In genomic region chr7:125887761-125888160, GRCm38 (mm10) we compare ENCODE assay signal across 15 mouse cellular contexts.
DNase-seq lines count a peak whose midpoint lies in the region; ATAC-seq and TF ChIP-seq lines count a peak whose summit lies in the region.
"Had no signal": no experiment of that assay in that cellular context is flagged by ENCODE, and none has a peak within 500 bp of the region (broad histone marks: within the 10 kb centered on the region; RNA-seq: fewer than 3 reads in every experiment).

No protein-coding gene starts in this region.

- no peak overlapping the region for H3K4me3 ChIP-seq in hindbrain, embryonic 15.5 days
- H3K4me3 ChIP-seq in hindbrain, embryonic 14.5 days (replicated peaks; ENCODE audit: low read length) = no peak overlapping the region
- no peak overlapping the region for H3K4me3 ChIP-seq in limb, embryonic 11.5 days (ENCODE audit: low read depth, low read length)
- no peak overlapping the region for H3K4me3 ChIP-seq in cerebellum, adult 2 months (replicated peaks; ENCODE audit: insufficient read depth, low read depth, low read length)
- H3K4me3 ChIP-seq: forebrain, embryonic 13.5 days; heart, embryonic 13.5 days; hindbrain, embryonic 13.5 days had no signal

- no peaks in the 10 kb centered on the region for H3K27me3 ChIP-seq in hindbrain, embryonic 15.5 days
- H3K27me3 ChIP-seq in hindbrain, embryonic 14.5 days (ENCODE audit: control insufficient read depth, insufficient read depth, low read length) = no peaks in the 10 kb centered on the region
- H3K27me3 ChIP-seq in limb, embryonic 11.5 days (ENCODE audit: control insufficient read depth, insufficient read depth, low read length) = no peaks in the 10 kb centered on the region
- no peaks in the 10 kb centered on the region for H3K27me3 ChIP-seq in cerebellum, adult 2 months (ENCODE audit: control insufficient read depth, insufficient read depth, low read length)
- H3K27me3 ChIP-seq: forebrain, embryonic 13.5 days; hindbrain, embryonic 13.5 days had no signal

- 91% methylated on average over 5 of the region's 5 CpGs for whole genome bisulfite sequencing in hindbrain, embryonic 15.5 days
- 94% methylated on average over 5 of the region's 5 CpGs for WGBS in hindbrain, embryonic 14.5 days
- WGBS in limb, embryonic 11.5 days = 87% methylated on average over 5 of the region's 5 CpGs
- 93% methylated on average over 5 of the region's 5 CpGs for WGBS in cerebellum, adult 2 months

- no peak overlapping the region for H3K9ac ChIP-seq in hindbrain, embryonic 15.5 days
- no peak overlapping the region for H3K9ac ChIP-seq in hindbrain, embryonic 14.5 days
- peak overlapping the region; percentile 24; the same call in 1 of the 2 replicates for H3K9ac ChIP-seq in limb, embryonic 11.5 days (ENCODE audit: low read length)
- H3K9ac ChIP-seq: forebrain, embryonic 13.5 days; forebrain, postnatal 0 days; heart, embryonic 13.5 days; hindbrain, embryonic 13.5 days had no signal

- no peak for TF ChIP-seq CTCF in cerebellum, adult 2 months (IDR thresholded peaks at IDR 0.05; ENCODE audit: borderline replicate concordance, insufficient read depth, low read depth, low read length)

- TF ChIP-seq POLR2A in cerebellum, adult 2 months (IDR thresholded peaks at IDR 0.05; ENCODE audit: borderline replicate concordance, insufficient read depth, low read length) = no peak

- no peak overlapping the region for H3K4me2 ChIP-seq in hindbrain, embryonic 15.5 days
- no peak overlapping the region for H3K4me2 ChIP-seq in hindbrain, embryonic 14.5 days (replicated peaks)
- no peak overlapping the region for H3K4me2 ChIP-seq in limb, embryonic 11.5 days (ENCODE audit: low read depth, severe bottlenecking)
- H3K4me2 ChIP-seq: forebrain, embryonic 13.5 days; heart, embryonic 13.5 days; hindbrain, embryonic 13.5 days had no signal

- DNase-seq in hindbrain, embryonic 14.5 days (ENCODE audit: low spot score) = no peak
- peak; percentile 58 for DNase-seq in right cerebral cortex, adult 18-20 months
- DNase-seq in right cerebral cortex, adult 2 months (ENCODE audit: low spot score in 2 of 2) = no peak
- no peak for DNase-seq in limb, embryonic 11.5 days (ENCODE audit: low spot score)
- DNase-seq in cerebellum, adult 2 months = no peak
- no peak for DNase-seq in kidney, adult 9 months
- DNase-seq: adrenal gland, postnatal 25 days; cerebellum, adult 8-10 months had no signal

- no peaks in the 10 kb centered on the region for H3K36me3 ChIP-seq in hindbrain, embryonic 15.5 days
- H3K36me3 ChIP-seq in hindbrain, embryonic 14.5 days (replicated peaks; ENCODE audit: control insufficient read depth, insufficient read depth) = no peaks in the 10 kb centered on the region
- no peaks in the 10 kb centered on the region for H3K36me3 ChIP-seq in limb, embryonic 11.5 days (ENCODE audit: control insufficient read depth, insufficient read depth, low read length)
- H3K36me3 ChIP-seq: heart, embryonic 13.5 days; hindbrain, embryonic 13.5 days had no signal

- H3K27ac ChIP-seq in hindbrain, embryonic 15.5 days (replicated peaks) = peak overlapping the region; percentile 46; the same call in 1 of the 2 replicates
- no peak overlapping the region for H3K27ac ChIP-seq in hindbrain, embryonic 14.5 days
- no peak overlapping the region for H3K27ac ChIP-seq in limb, embryonic 11.5 days (replicated peaks; ENCODE audit: low read depth, low read length)
- no peak overlapping the region for H3K27ac ChIP-seq in cerebellum, adult 2 months (ENCODE audit: insufficient read depth, low read length)
- H3K27ac ChIP-seq: forebrain, embryonic 13.5 days; heart, embryonic 13.5 days had no signal

- no peak for ATAC-seq in hindbrain, embryonic 15.5 days (ENCODE audit: low FRiP score, low read depth)
- no peak for ATAC-seq in hindbrain, embryonic 14.5 days (ENCODE audit: low FRiP score)
- ATAC-seq in limb, embryonic 11.5 days (ENCODE audit: insufficient number of reproducible peaks, low FRiP score, low TSS enrichment, low read depth) = no peak
- ATAC-seq: activated CD4-positive, CD25-positive, alpha-beta regulatory T cell, adult 4 months; forebrain, embryonic 13.5 days; Patski had no signal

- peaks cover 27% of the 10 kb centered on the region for H3K4me1 ChIP-seq in hindbrain, embryonic 15.5 days (replicated peaks)
- H3K4me1 ChIP-seq in hindbrain, embryonic 14.5 days (replicated peaks; ENCODE audit: control insufficient read depth, insufficient read depth, low read length) = peaks cover 16% of the 10 kb centered on the region; the same call in 1 of the 2 replicates
- H3K4me1 ChIP-seq in limb, embryonic 11.5 days (ENCODE audit: control insufficient read depth, insufficient read depth, low read length) = peaks cover 25% of the 10 kb centered on the region
- H3K4me1 ChIP-seq in cerebellum, adult 2 months (ENCODE audit: control insufficient read depth, insufficient read depth, low read length) = 0 out of 2 replicates have a peak, but pooled peaks cover 4% of the 10 kb centered on the region

- no peaks in the 10 kb centered on the region for H3K9me3 ChIP-seq in hindbrain, embryonic 15.5 days
- H3K9me3 ChIP-seq in hindbrain, embryonic 14.5 days (ENCODE audit: control insufficient read depth, low read length) = no peaks in the 10 kb centered on the region
- H3K9me3 ChIP-seq in limb, embryonic 11.5 days (ENCODE audit: control insufficient read depth, low read length) = no peaks in the 10 kb centered on the region
- H3K9me3 ChIP-seq: forebrain, embryonic 13.5 days; heart, embryonic 13.5 days; hindbrain, embryonic 13.5 days had no signal
